Mouse (Mus musculus) forebrain, postnatal 0 days (tissue): ENCODE results near the gene Zfand4. TPM values are rescaled to one million over a fixed set of nuclear protein-coding genes. Genes with fewer than 3 reads are reported as not detected.

Experiments used
- ATAC-seq: fragments of 200-750 bp; cut with Nextera tagmentation; 2 replicates; pipeline ENCODE4 v1.8.0; 2017; ENCODE audit warnings: mild to moderate bottlenecking, moderate library complexity
- DNase-seq: peaks from one replicate; pipeline ENCODE4 v3.0.0-alpha.2; 2015
- H3K27ac ChIP-seq: fragments of 300-500 bp; sonication (generic); 2 replicates; pipeline ENCODE4 v1.5.1; 2014; ENCODE audit warnings: low read depth, mild to moderate bottlenecking, antibody characterized with exemption, low read length, moderate library complexity, mixed read lengths
- H3K27me3 ChIP-seq: fragments of 300-500 bp; sonication (generic); 2 replicates; pipeline ENCODE4 v1.6.1; 2014; ENCODE audit warnings: mild to moderate bottlenecking, low read length, mixed read lengths; ENCODE audit not compliant: insufficient read depth
- H3K36me3 ChIP-seq: fragments of 300-500 bp; sonication (generic); 2 replicates; pipeline ENCODE4 v1.6.1; 2014; ENCODE audit warnings: mild to moderate bottlenecking, moderate library complexity; ENCODE audit not compliant: insufficient read depth
- H3K4me1 ChIP-seq: fragments of 300-500 bp; sonication (generic); 2 replicates; pipeline ENCODE4 v1.6.1; 2014; ENCODE audit warnings: antibody characterized with exemption; ENCODE audit not compliant: insufficient read depth
- H3K4me2 ChIP-seq: fragments of 300-500 bp; sonication (generic); 2 replicates; pipeline ENCODE4 v1.6.1; 2014; ENCODE audit warnings: low read depth, mild to moderate bottlenecking, moderate library complexity
- H3K4me3 ChIP-seq: fragments of 300-500 bp; sonication (generic); 2 replicates; pipeline ENCODE4 v1.5.1; 2014; ENCODE audit warnings: low read depth, low read length, mixed read lengths
- H3K9ac ChIP-seq: fragments of 300-500 bp; sonication (generic); 2 replicates; pipeline ENCODE4 v1.6.1; 2014; ENCODE audit warnings: mild to moderate bottlenecking
- H3K9me3 ChIP-seq: fragments of 300-500 bp; sonication (generic); 2 replicates; pipeline ENCODE4 v1.6.1; 2016; ENCODE audit warnings: low read length
- CTCF ChIP-seq: sonication (generic); IDR thresholded peaks from 2 replicates; pipeline ENCODE4 v1.5.1; 2016; ENCODE audit warnings: antibody characterized with exemption, control low read depth, low read depth
- WGBS: fragments of 180-500 bp; shearing (Covaris S2); extraction: QIAGEN DNeasy Blood & Tissue Kit; methylation state at CpG from one replicate; pipeline ENCODE4 v1.1.7; 2014; 5-methylcytosine and 5-hydroxymethylcytosine counted together
- polyA plus RNA-seq: library from polyadenylated mRNA; unstranded; fragments of >200 nt; fragmentation: Nextera tagmentation; extraction: Ambion mirVana; gene quantifications from 2 replicates; pipeline ENCODE4 v1.2.1, GENCODE M21; 2015
- total RNA-seq: library from RNA; depleted of rRNA; stranded (reverse); fragments of >200 nt; gene quantifications from 2 replicates; pipeline ENCODE4 v1.2.3, GENCODE M21; 2014

The Zfand4 gene
- total and polyA plus RNA-seq, 2 experiments from 2014 or later: 6.5 to 6.8 TPM

- no peak overlapping the region for H3K27ac ChIP-seq
- no peak overlapping the region for H3K4me2 ChIP-seq
- DNase-seq (no peak), ATAC-seq (no peak)
- H3K27me3 ChIP-seq: no peaks in the 10 kb centered on the region
- WGBS: 65% methylated on average over 4 of the region's 4 CpGs
- no peak for TF ChIP-seq CTCF
- H3K4me3 ChIP-seq: no peak overlapping the region
- H3K4me1 ChIP-seq: no peaks in the 10 kb centered on the region
- no peaks in the 10 kb centered on the region for H3K9me3 ChIP-seq
- H3K36me3 ChIP-seq: no peaks in the 10 kb centered on the region; the same call in 1 of the 2 replicates
- H3K9ac ChIP-seq: no peak overlapping the region
Measured at GRCm38 (mm10) chr6:116275695-116276094, 11.7 kb downstream of the Zfand4 start.

DNA sequence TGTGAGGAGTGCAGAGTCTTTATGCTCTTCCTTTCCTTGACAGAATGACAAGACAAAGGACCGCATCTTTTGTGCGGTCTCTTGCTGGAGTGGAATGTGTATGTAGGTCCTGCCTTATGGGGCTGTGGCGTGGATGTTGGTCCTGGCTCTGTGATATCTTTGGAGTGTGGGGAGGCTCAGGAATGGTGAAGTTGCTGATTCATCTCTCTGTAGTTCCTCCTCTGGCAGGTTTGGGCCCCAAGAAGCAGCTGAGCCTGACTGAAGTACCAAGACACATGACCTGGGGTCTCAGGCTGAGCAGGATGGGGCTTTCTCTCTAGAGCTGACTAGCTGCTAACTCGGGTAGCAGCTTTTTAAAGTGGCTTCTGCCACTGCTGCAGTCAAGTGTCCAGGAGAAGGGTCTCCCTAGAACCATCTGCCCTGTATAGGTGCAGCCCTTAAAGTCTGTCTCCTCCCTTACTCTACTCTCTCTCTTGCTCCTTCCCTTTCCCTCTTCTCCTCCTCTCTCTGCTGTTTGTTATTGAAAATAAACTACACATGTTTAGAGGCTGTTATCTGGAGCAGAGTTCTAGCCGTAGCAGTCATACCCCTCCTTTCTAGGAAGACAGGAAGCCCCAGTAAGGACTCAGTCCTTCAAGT lies 14.8 kb downstream of the Zfand4 start:
- Histone ChIP-seq H3K27ac (no peak overlapping the region), H3K27me3 (no peaks in the 10 kb centered on the region), H3K36me3 (no peaks in the 10 kb centered on the region; the same call in 1 of the 2 replicates), H3K9me3 (no peaks in the 10 kb centered on the region), H3K4me2 (no peak overlapping the region), H3K9ac (no peak overlapping the region), H3K4me1 (no peaks in the 10 kb centered on the region), H3K4me3 (no peak overlapping the region)
- DNase-seq (no peak), ATAC-seq (no peak)
- TF ChIP-seq CTCF: no peak
- 81% methylated on average over 5 of the region's 5 CpGs for WGBS

DNA sequence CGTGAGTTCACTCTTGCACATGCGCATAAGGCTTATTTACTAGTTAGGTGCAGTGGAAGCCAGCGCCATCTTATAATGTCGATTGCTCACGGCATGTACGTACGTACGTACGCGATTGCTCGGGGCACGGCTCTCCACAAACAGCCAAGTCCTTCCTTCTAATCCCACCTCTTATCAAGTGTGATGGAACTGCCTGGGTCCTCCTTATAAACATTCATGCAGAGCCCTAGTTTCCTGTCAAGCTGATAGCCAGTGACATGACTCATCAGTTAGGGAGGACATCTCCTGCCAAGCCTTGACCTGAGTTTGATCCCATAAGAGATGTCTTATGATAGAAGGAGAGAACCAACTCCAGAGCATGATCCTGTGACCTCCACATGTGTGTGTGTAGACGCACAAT lies 17.0 kb downstream of the Zfand4 start:
- DNase-seq (no peak), ATAC-seq (no peak)
- Histone ChIP-seq H3K9ac (no peak overlapping the region), H3K27ac (no peak overlapping the region), H3K4me2 (no peak overlapping the region), H3K27me3 (no peaks in the 10 kb centered on the region), H3K4me1 (no peaks in the 10 kb centered on the region), H3K36me3 (no peaks in the 10 kb centered on the region; the same call in 1 of the 2 replicates), H3K4me3 (no peak overlapping the region), H3K9me3 (no peaks in the 10 kb centered on the region)
- TF ChIP-seq CTCF: no peak
- WGBS: 96% methylated on average over 13 of the region's 13 CpGs

GRCm38 (mm10) chr6:116282546-116282945 lies 18.5 kb downstream of the Zfand4 start:
- H3K9ac ChIP-seq: no peak overlapping the region
- H3K9me3 ChIP-seq: no peaks in the 10 kb centered on the region
- 57% methylated on average over 4 of the region's 4 CpGs for WGBS
- no peaks in the 10 kb centered on the region for H3K36me3 ChIP-seq
- H3K4me3 ChIP-seq: no peak overlapping the region
- no peak overlapping the region for H3K4me2 ChIP-seq
- DNase-seq: no peak
- ATAC-seq: no peak
- H3K4me1 ChIP-seq: no peaks in the 10 kb centered on the region
- H3K27me3 ChIP-seq: no peaks in the 10 kb centered on the region
- TF ChIP-seq CTCF: 0 out of 2 replicates have a peak, but pooled peaks have one; percentile 8
- no peak overlapping the region for H3K27ac ChIP-seq

GRCm38 (mm10) chr6:116283280-116283679 lies 19.3 kb downstream of the Zfand4 start:
- no peak overlapping the region for H3K9ac ChIP-seq
- ATAC-seq (no peak), DNase-seq (no peak)
- no peaks in the 10 kb centered on the region for H3K27me3 ChIP-seq
- no peaks in the 10 kb centered on the region for H3K4me1 ChIP-seq
- 84% methylated on average over 3 of the region's 3 CpGs for WGBS
- H3K9me3 ChIP-seq: no peaks in the 10 kb centered on the region
- no peaks in the 10 kb centered on the region for H3K36me3 ChIP-seq
- no peak for TF ChIP-seq CTCF
- H3K27ac ChIP-seq: no peak overlapping the region
- no peak overlapping the region for H3K4me3 ChIP-seq
- H3K4me2 ChIP-seq: no peak overlapping the region

- H3K9me3 ChIP-seq: no peaks in the 10 kb centered on the region
- DNase-seq (no peak), ATAC-seq (no peak)
- no peaks in the 10 kb centered on the region for H3K27me3 ChIP-seq
- WGBS: 94% methylated on average over 4 of the region's 4 CpGs
- no peak for TF ChIP-seq CTCF
- peaks cover 2% of the 10 kb centered on the region; the same call in 1 of the 2 replicates for H3K36me3 ChIP-seq
- H3K4me3 ChIP-seq: no peak overlapping the region
- no peaks in the 10 kb centered on the region for H3K4me1 ChIP-seq
- H3K9ac ChIP-seq: no peak overlapping the region
- no peak overlapping the region for H3K27ac ChIP-seq
- no peak overlapping the region for H3K4me2 ChIP-seq
Measured at GRCm38 (mm10) chr6:116286321-116286720, 22.3 kb downstream of the Zfand4 start.

DNA sequence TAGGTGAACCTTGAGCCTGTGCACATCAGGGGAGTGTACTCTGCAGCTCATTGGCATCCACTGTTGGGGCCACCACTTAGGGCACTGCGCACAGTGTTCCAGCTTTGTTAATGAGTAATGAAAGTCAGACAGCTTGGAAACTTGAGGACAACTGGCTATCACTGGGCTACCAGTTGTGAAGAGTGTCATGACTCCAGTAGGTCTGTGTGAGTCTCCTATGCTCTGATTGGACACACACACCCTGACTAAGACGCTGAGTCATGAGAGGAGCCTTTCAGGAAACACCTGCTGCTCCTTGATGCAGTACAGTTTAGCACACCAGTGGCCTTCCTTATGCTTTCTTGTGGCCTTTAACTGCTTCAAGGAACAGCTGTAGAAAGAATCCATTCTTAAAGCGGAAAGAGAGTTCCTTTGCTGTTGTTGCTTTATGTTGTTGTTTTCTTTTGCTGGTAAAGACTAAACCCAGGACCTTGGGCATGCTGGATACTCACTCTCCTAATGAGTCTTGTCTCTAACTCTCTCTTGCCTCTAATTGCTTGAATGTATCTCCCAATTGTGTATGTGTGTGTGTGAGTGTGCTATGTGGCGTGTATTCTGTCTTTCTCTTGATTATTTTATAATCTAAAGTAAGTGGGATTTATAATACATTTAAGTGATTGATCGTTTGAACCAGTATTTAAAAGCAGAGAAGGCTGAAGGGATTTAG lies 23.0 kb downstream of the Zfand4 start:
- 82% methylated on average over 5 of the region's 5 CpGs for WGBS
- no peaks in the 10 kb centered on the region for H3K27me3 ChIP-seq

More for the DNA sequence above, 23.0 kb downstream of the Zfand4 start:
- no peak overlapping the region for H3K27ac ChIP-seq
- H3K4me1 ChIP-seq: no peaks in the 10 kb centered on the region
- no peak overlapping the region for H3K4me2 ChIP-seq
- ATAC-seq (no peak), DNase-seq (no peak)
- TF ChIP-seq CTCF: no peak
- H3K36me3 ChIP-seq: peaks cover 2% of the 10 kb centered on the region; the same call in 1 of the 2 replicates
- no peak overlapping the region for H3K4me3 ChIP-seq
- no peaks in the 10 kb centered on the region for H3K9me3 ChIP-seq
- H3K9ac ChIP-seq: no peak overlapping the region
